Mouse (Mus musculus) testis, adult 2 months (tissue): ENCODE results near the gene Sdhc. TPM values are rescaled to one million over a fixed set of nuclear protein-coding genes. Genes with fewer than 3 reads are reported as not detected.
"Not testable (repeated sequence)": the region's sequence is repeated elsewhere in the genome, so short reads cannot be mapped to it uniquely, and the experiment has no call there.

Source experiments
- H3K27ac ChIP-seq: fragments of 200-500 bp; 2 replicates; pipeline ENCODE4 v1.5.1; 2012; ENCODE audit warnings: low read depth, low read length; ENCODE audit not compliant: control insufficient read depth, insufficient read depth
- H3K27me3 ChIP-seq: fragments of 200-500 bp; 2 replicates; pipeline ENCODE4 v1.6.1; 2012; ENCODE audit warnings: mild to moderate bottlenecking, low read length, moderate library complexity; ENCODE audit not compliant: control insufficient read depth, insufficient read depth
- H3K36me3 ChIP-seq: fragments of 200-500 bp; 2 replicates; pipeline ENCODE4 v1.6.1; 2012; ENCODE audit warnings: mild to moderate bottlenecking, low read length; ENCODE audit not compliant: control insufficient read depth, insufficient read depth
- H3K4me1 ChIP-seq: fragments of 200-500 bp; 2 replicates; pipeline ENCODE4 v1.6.1; 2012; ENCODE audit warnings: low read length; ENCODE audit not compliant: control insufficient read depth, insufficient read depth
- H3K4me3 ChIP-seq: fragments of 200-500 bp; 2 replicates; pipeline ENCODE4 v1.5.1; 2012; ENCODE audit warnings: low read depth, mild to moderate bottlenecking, low read length, moderate library complexity, mixed read lengths; ENCODE audit not compliant: control insufficient read depth
- CTCF ChIP-seq: fragments of 200-500 bp; IDR thresholded peaks from 2 replicates; pipeline ENCODE4 v1.5.1; 2012; ENCODE audit warnings: low read depth, mild to moderate bottlenecking, inconsistent platforms, low read length, moderate library complexity; ENCODE audit not compliant: control insufficient read depth, insufficient read depth, insufficient replicate concordance
- POLR2A ChIP-seq: fragments of 200-500 bp; IDR thresholded peaks from 2 replicates; pipeline ENCODE4 v1.6.1; 2012; ENCODE audit warnings: low read depth, mild to moderate bottlenecking, inconsistent platforms, low read length, moderate library complexity; ENCODE audit not compliant: control insufficient read depth
- polyA plus RNA-seq: library from polyadenylated mRNA; depleted of rRNA; stranded (reverse); fragments of >200 nt; gene quantifications from 2 replicates; pipeline ENCODE4 v1.2.3, GENCODE M21; 2012

The Sdhc gene
- polyA plus RNA-seq, 1 experiment: 105 TPM

- TF ChIP-seq CTCF (no peak), POLR2A (no peak)
- Histone ChIP-seq H3K4me3 (no peak overlapping the region), H3K27ac (no peak overlapping the region), H3K27me3 (no peaks in the 10 kb centered on the region), H3K4me1 (peaks cover 8% of the 10 kb centered on the region), H3K36me3 (no peaks in the 10 kb centered on the region)
These were observed 13.9 kb upstream of the Sdhc start for GRCm38 (mm10) chr1:171164258-171164657.

GRCm38 (mm10) chr1:171162526-171162925 lies 12.1 kb upstream of the Sdhc start:
- peaks cover 8% of the 10 kb centered on the region for H3K4me1 ChIP-seq
- no peaks in the 10 kb centered on the region for H3K36me3 ChIP-seq
- H3K27ac ChIP-seq: no peak overlapping the region
- no peak overlapping the region for H3K4me3 ChIP-seq
- no peaks in the 10 kb centered on the region for H3K27me3 ChIP-seq
- TF ChIP-seq POLR2A (no peak), CTCF (no peak)

GRCm38 (mm10) chr1:171159485-171159975 lies 9.1 kb upstream of the Sdhc start:
- no peak overlapping the region for H3K27ac ChIP-seq
- no peaks in the 10 kb centered on the region for H3K36me3 ChIP-seq
- no peaks in the 10 kb centered on the region for H3K27me3 ChIP-seq
- TF ChIP-seq CTCF: peak; percentile 36; the same call in 1 of the 2 replicates
- TF ChIP-seq POLR2A: no peak
- peak overlapping the region; percentile 64 for H3K4me3 ChIP-seq
- peaks cover 8% of the 10 kb centered on the region for H3K4me1 ChIP-seq

GRCm38 (mm10) chr1:171157965-171158364 lies 7.6 kb upstream of the Sdhc start:
- no peaks in the 10 kb centered on the region for H3K36me3 ChIP-seq
- peaks cover 8% of the 10 kb centered on the region for H3K4me1 ChIP-seq
- H3K4me3 ChIP-seq: no peak overlapping the region
- TF ChIP-seq CTCF (no peak), POLR2A (no peak)
- H3K27me3 ChIP-seq: no peaks in the 10 kb centered on the region
- H3K27ac ChIP-seq: no peak overlapping the region

GRCm38 (mm10) chr1:171156644-171157043 lies 6.2 kb upstream of the Sdhc start:
- no peaks in the 10 kb centered on the region for H3K27me3 ChIP-seq
- no peak overlapping the region for H3K4me3 ChIP-seq
- no peak overlapping the region for H3K27ac ChIP-seq
- no peaks in the 10 kb centered on the region for H3K36me3 ChIP-seq
- H3K4me1 ChIP-seq: peaks cover 8% of the 10 kb centered on the region
- no peak for TF ChIP-seq POLR2A
- TF ChIP-seq CTCF: no peak

GRCm38 (mm10) chr1:171151966-171152365 lies 1.6 kb upstream of the Sdhc start:
- Histone ChIP-seq H3K4me1 (peaks cover 7% of the 10 kb centered on the region), H3K4me3 (no peak overlapping the region), H3K27ac (no peak overlapping the region), H3K36me3 (no peaks in the 10 kb centered on the region), H3K27me3 (no peaks in the 10 kb centered on the region)
- TF ChIP-seq POLR2A: no peak
- no peak for TF ChIP-seq CTCF

GRCm38 (mm10) chr1:171150838-171151391 lies 512 bp upstream of the Sdhc start:
- H3K4me1 ChIP-seq: peaks cover 7% of the 10 kb centered on the region
- peak overlapping the region; percentile 99 for H3K4me3 ChIP-seq
- H3K27ac ChIP-seq: peak overlapping the region; percentile 88
- no peaks in the 10 kb centered on the region for H3K27me3 ChIP-seq
- H3K36me3 ChIP-seq: no peaks in the 10 kb centered on the region
- no peak for TF ChIP-seq CTCF
- no peak for TF ChIP-seq POLR2A

GRCm38 (mm10) chr1:171142981-171143380 lies 7.4 kb downstream of the Sdhc start:
- H3K4me1 ChIP-seq, H3K36me3 ChIP-seq, H3K4me3 ChIP-seq: not testable (repeated sequence)

GRCm38 (mm10) chr1:171137486-171138155 lies 12.8 kb downstream of the Sdhc start:
- H3K36me3 ChIP-seq, H3K27me3 ChIP-seq, H3K4me1 ChIP-seq, H3K27ac ChIP-seq, H3K4me3 ChIP-seq: not testable (repeated sequence)

More at GRCm38 (mm10) chr1:171142981-171143380, 7.4 kb downstream of the Sdhc start:
- not testable (repeated sequence) for H3K27me3 ChIP-seq, H3K27ac ChIP-seq
